Mouse (Mus musculus) midbrain, embryonic 16.5 days (tissue): Measurements from ENCODE around the gene Bcas3. TPM values are rescaled to one million over a fixed set of nuclear protein-coding genes. Genes with fewer than 3 reads are reported as not detected.
A peak's percentile ranks its signal among the peaks of the same experiment; 100 is the strongest.

Experiments used
- ATAC-seq: fragments of 200-750 bp; cut with Nextera tagmentation; 2 replicates; pipeline ENCODE4 v1.8.0; 2017; ENCODE audit warnings: moderate TSS enrichment
- H3K27ac ChIP-seq: fragments of 300-500 bp; sonication (generic); 2 replicates; pipeline ENCODE4 v1.5.1; 2014; ENCODE audit warnings: mild to moderate bottlenecking, low read length, mixed read lengths
- H3K27me3 ChIP-seq: fragments of 300-500 bp; sonication (generic); 2 replicates; pipeline ENCODE4 v1.6.1; 2014; ENCODE audit warnings: low read depth, low read length, mixed read lengths; ENCODE audit not compliant: control insufficient read depth, insufficient read depth
- H3K36me3 ChIP-seq: fragments of 300-500 bp; sonication (generic); 2 replicates; pipeline ENCODE4 v1.6.1; 2014; ENCODE audit warnings: mild to moderate bottlenecking, low read length, moderate library complexity, mixed read lengths; ENCODE audit not compliant: control insufficient read depth, insufficient read depth
- H3K4me1 ChIP-seq: fragments of 300-500 bp; sonication (generic); 2 replicates; pipeline ENCODE4 v1.6.1; 2014; ENCODE audit warnings: mild to moderate bottlenecking, low read length, mixed read lengths; ENCODE audit not compliant: control insufficient read depth, insufficient read depth
- H3K4me2 ChIP-seq: fragments of 300-500 bp; sonication (generic); 2 replicates; pipeline ENCODE4 v1.6.1; 2014; ENCODE audit warnings: mild to moderate bottlenecking, low read length, mixed read lengths
- H3K4me3 ChIP-seq: fragments of 300-500 bp; sonication (generic); 2 replicates; pipeline ENCODE4 v1.5.1; 2014; ENCODE audit warnings: low read depth, mild to moderate bottlenecking, low read length, moderate library complexity, mixed read lengths
- H3K9ac ChIP-seq: fragments of 300-500 bp; sonication (generic); 2 replicates; pipeline ENCODE4 v1.6.1; 2014; ENCODE audit warnings: low read depth, low read length, mixed read lengths
- H3K9me3 ChIP-seq: fragments of 300-500 bp; sonication (generic); replicated peaks from 2 replicates; pipeline ENCODE4 v1.6.1; 2014; ENCODE audit warnings: mild to moderate bottlenecking, low read length, mixed read lengths; ENCODE audit not compliant: control insufficient read depth, poor library complexity, severe bottlenecking
- WGBS: fragments of 180-500 bp; shearing (Covaris S2); extraction: QIAGEN DNeasy Blood & Tissue Kit; methylation state at CpG from one replicate; pipeline ENCODE4 v1.1.7; 2014; 5-methylcytosine and 5-hydroxymethylcytosine counted together
- polyA plus RNA-seq: library from polyadenylated mRNA; unstranded; fragments of >200 nt; fragmentation: Nextera tagmentation; extraction: Ambion mirVana; gene quantifications from 2 replicates; pipeline ENCODE4 v1.2.1, GENCODE M21; 2015

Bcas3 gene
- polyA plus RNA-seq, 1 experiment from 2014 or later = 33.3 TPM

- Histone ChIP-seq H3K9me3 (no peaks in the 10 kb centered on the region), H3K9ac (no peak overlapping the region), H3K4me2 (no peak overlapping the region), H3K4me3 (no peak overlapping the region), H3K27ac (no peak overlapping the region), H3K4me1 (no peaks in the 10 kb centered on the region), H3K36me3 (no peaks in the 10 kb centered on the region), H3K27me3 (no peaks in the 10 kb centered on the region)
- 73% methylated on average over 2 of the region's 2 CpGs for WGBS
- no peak for ATAC-seq
Measured at GRCm38 (mm10) chr11:85555721-85556120, 202.8 kb downstream of the Bcas3 start.

- ATAC-seq = no peak
- Histone ChIP-seq H3K9ac (no peak overlapping the region), H3K36me3 (no peaks in the 10 kb centered on the region), H3K27ac (no peak overlapping the region), H3K4me1 (no peaks in the 10 kb centered on the region), H3K27me3 (no peaks in the 10 kb centered on the region), H3K9me3 (no peaks in the 10 kb centered on the region), H3K4me3 (no peak overlapping the region), H3K4me2 (no peak overlapping the region)
- 85% methylated on average over 2 of the region's 2 CpGs for WGBS
Measured at GRCm38 (mm10) chr11:85565068-85565467, 212.1 kb downstream of the Bcas3 start.

- no peak overlapping the region for H3K4me2 ChIP-seq
- no peaks in the 10 kb centered on the region for H3K9me3 ChIP-seq
- no peaks in the 10 kb centered on the region for H3K27me3 ChIP-seq
- ATAC-seq = no peak
- WGBS = 44% methylated on average over 3 of the region's 3 CpGs
- H3K4me3 ChIP-seq = no peak overlapping the region
- no peaks in the 10 kb centered on the region for H3K4me1 ChIP-seq
- H3K36me3 ChIP-seq = no peaks in the 10 kb centered on the region
- no peak overlapping the region for H3K27ac ChIP-seq
- H3K9ac ChIP-seq = no peak overlapping the region
Measured at GRCm38 (mm10) chr11:85571040-85571439, 218.1 kb downstream of the Bcas3 start.

- no peak for ATAC-seq
- no peak overlapping the region for H3K27ac ChIP-seq
- H3K4me2 ChIP-seq = no peak overlapping the region
- H3K4me3 ChIP-seq = no peak overlapping the region
- H3K36me3 ChIP-seq = no peaks in the 10 kb centered on the region
- no peaks in the 10 kb centered on the region for H3K4me1 ChIP-seq
- WGBS = 39% methylated on average over 5 of the region's 5 CpGs
- H3K9me3 ChIP-seq = no peaks in the 10 kb centered on the region
- H3K9ac ChIP-seq = no peak overlapping the region
- H3K27me3 ChIP-seq = no peaks in the 10 kb centered on the region
Measured at GRCm38 (mm10) chr11:85571936-85572335, 219.0 kb downstream of the Bcas3 start.

GRCm38 (mm10) chr11:85572590-85572989 lies 219.6 kb downstream of the Bcas3 start:
- H3K4me3 ChIP-seq = no peak overlapping the region
- 90% methylated on average over 3 of the region's 3 CpGs for WGBS
- ATAC-seq = no peak
- H3K9me3 ChIP-seq = no peaks in the 10 kb centered on the region
- no peaks in the 10 kb centered on the region for H3K27me3 ChIP-seq
- no peak overlapping the region for H3K9ac ChIP-seq
- H3K4me2 ChIP-seq = no peak overlapping the region
- H3K36me3 ChIP-seq = no peaks in the 10 kb centered on the region
- H3K4me1 ChIP-seq = no peaks in the 10 kb centered on the region
- no peak overlapping the region for H3K27ac ChIP-seq

GRCm38 (mm10) chr11:85574496-85574895 lies 221.5 kb downstream of the Bcas3 start:
- Histone ChIP-seq H3K4me3 (no peak overlapping the region), H3K9me3 (no peaks in the 10 kb centered on the region), H3K27me3 (no peaks in the 10 kb centered on the region), H3K27ac (no peak overlapping the region), H3K4me1 (peaks cover 5% of the 10 kb centered on the region; the same call in 1 of the 2 replicates), H3K9ac (no peak overlapping the region), H3K36me3 (no peaks in the 10 kb centered on the region), H3K4me2 (no peak overlapping the region)
- 21% methylated on average over 3 of the region's 4 CpGs for WGBS
- no peak for ATAC-seq

- Histone ChIP-seq H3K4me2 (no peak overlapping the region), H3K9ac (no peak overlapping the region), H3K27me3 (no peaks in the 10 kb centered on the region), H3K36me3 (no peaks in the 10 kb centered on the region), H3K4me3 (no peak overlapping the region), H3K4me1 (peaks cover 5% of the 10 kb centered on the region; the same call in 1 of the 2 replicates), H3K9me3 (no peaks in the 10 kb centered on the region), H3K27ac (peak overlapping the region; percentile 31; the same call in 1 of the 2 replicates)
- WGBS = 49% methylated on average over 15 of the region's 15 CpGs
- no peak for ATAC-seq
Measured at GRCm38 (mm10) chr11:85577816-85578645, 225.1 kb downstream of the Bcas3 start.

GRCm38 (mm10) chr11:85584086-85584485 lies 231.1 kb downstream of the Bcas3 start:
- no peak overlapping the region for H3K27ac ChIP-seq
- WGBS = 60% methylated on average over 8 of the region's 8 CpGs
- no peaks in the 10 kb centered on the region for H3K27me3 ChIP-seq
- no peak overlapping the region for H3K4me2 ChIP-seq
- no peak overlapping the region for H3K9ac ChIP-seq
- no peaks in the 10 kb centered on the region for H3K4me1 ChIP-seq
- ATAC-seq = no peak
- no peaks in the 10 kb centered on the region for H3K9me3 ChIP-seq
- H3K36me3 ChIP-seq = no peaks in the 10 kb centered on the region
- H3K4me3 ChIP-seq = no peak overlapping the region

GRCm38 (mm10) chr11:85593636-85594035 lies 240.7 kb downstream of the Bcas3 start:
- Histone ChIP-seq H3K36me3 (no peaks in the 10 kb centered on the region), H3K27ac (no peak overlapping the region), H3K4me1 (no peaks in the 10 kb centered on the region), H3K4me3 (no peak overlapping the region), H3K9ac (no peak overlapping the region), H3K9me3 (no peaks in the 10 kb centered on the region), H3K27me3 (no peaks in the 10 kb centered on the region), H3K4me2 (no peak overlapping the region)
- WGBS = 48% methylated on average over 3 of the region's 3 CpGs
- no peak for ATAC-seq
